Mouse (Mus musculus): ENCODE data around the gene Mrgprd. TPM values are rescaled to one million over a fixed set of nuclear protein-coding genes. Genes with fewer than 3 reads are reported as not detected.
A peak's percentile ranks its signal among the peaks of the same experiment; 100 is the strongest.

The Mrgprd gene
- total and polyA plus RNA-seq, 2 experiments from 2014 or later = not detected

GRCm38 (mm10) chr7:145310526-145310925 is 4.1 kb upstream of the Mrgprd start:
- Histone ChIP-seq H3K4me3 (ENCODE audit: low read length) (no peak overlapping the region), H3K4me1 (ENCODE audit: insufficient read depth, low read length) (peaks cover 6% of the 10 kb centered on the region; the same call in 1 of the 2 replicates), H3K9ac (replicated peaks; ENCODE audit: low read length) (no peak overlapping the region), H3K27me3 (ENCODE audit: insufficient read depth, low read length) (no peaks in the 10 kb centered on the region), H3K9me3 (ENCODE audit: low read length) (no peaks in the 10 kb centered on the region), H3K4me2 (ENCODE audit: low read depth, low read length) (no peak overlapping the region), H3K27ac (no peak overlapping the region), H3K36me3 (ENCODE audit: insufficient read depth, low read length) (no peaks in the 10 kb centered on the region)
- WGBS = 79% methylated on average over 5 of the region's 5 CpGs
- no peak for TF ChIP-seq CTCF (IDR thresholded peaks at IDR 0.05; ENCODE audit: low read depth)
- ATAC-seq (no peak), DNase-seq (ENCODE audit: low spot score) (no peak)

DNA sequence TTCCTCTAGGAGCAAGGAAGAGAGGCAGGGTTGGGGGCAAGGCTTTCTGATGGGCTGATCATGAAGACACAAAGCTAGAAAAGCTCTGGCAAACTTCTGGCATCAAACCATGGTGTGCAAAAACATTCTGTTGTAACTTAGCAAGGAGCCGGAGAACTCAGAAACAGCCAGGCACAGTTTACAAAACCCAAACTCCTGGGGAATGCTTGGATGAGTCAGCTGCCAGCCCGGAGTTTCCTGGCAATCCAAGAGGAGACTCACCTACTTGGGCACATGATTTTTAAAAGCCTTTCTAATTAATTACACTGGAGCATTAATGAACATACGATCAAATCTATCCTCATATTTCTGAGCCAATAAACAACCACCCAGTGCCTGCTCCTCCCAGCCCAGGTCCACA is 2.5 kb upstream of the Mrgprd start:
- TF ChIP-seq CTCF (IDR thresholded peaks at IDR 0.05; ENCODE audit: low read depth) = no peak
- no peak overlapping the region for H3K27ac ChIP-seq
- 70% methylated on average over 3 of the region's 3 CpGs for WGBS
- H3K4me2 ChIP-seq (ENCODE audit: low read depth, low read length) = no peak overlapping the region
- DNase-seq (ENCODE audit: low spot score) = no peak
- H3K36me3 ChIP-seq (ENCODE audit: insufficient read depth, low read length) = no peaks in the 10 kb centered on the region
- peaks cover 6% of the 10 kb centered on the region; the same call in 1 of the 2 replicates for H3K4me1 ChIP-seq (ENCODE audit: insufficient read depth, low read length)
- no peaks in the 10 kb centered on the region for H3K27me3 ChIP-seq (ENCODE audit: insufficient read depth, low read length)
- no peaks in the 10 kb centered on the region for H3K9me3 ChIP-seq (ENCODE audit: low read length)
- ATAC-seq = no peak
- no peak overlapping the region for H3K9ac ChIP-seq (replicated peaks; ENCODE audit: low read length)
- H3K4me3 ChIP-seq (ENCODE audit: low read length) = no peak overlapping the region

DNA sequence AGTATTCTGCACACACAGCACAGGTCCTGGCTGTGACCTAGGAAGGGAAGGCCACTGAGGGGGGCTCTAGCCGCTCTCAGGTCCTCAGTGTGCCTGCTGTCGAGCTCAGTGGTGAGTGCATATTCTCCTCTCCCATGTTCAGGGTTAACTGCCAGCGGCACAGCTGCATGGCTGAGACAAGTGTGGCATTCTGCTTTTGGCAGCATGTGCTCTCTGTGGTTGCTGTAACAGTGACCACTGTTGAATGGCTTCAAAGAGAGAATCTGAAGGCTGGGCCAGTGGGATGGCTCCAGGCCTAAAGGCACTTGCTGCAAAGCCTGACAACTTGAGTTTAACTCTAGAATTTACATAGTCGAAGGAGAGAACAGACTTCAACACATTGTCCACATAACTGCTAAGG is 2.9 kb downstream of the Mrgprd start:
- H3K9ac ChIP-seq (replicated peaks; ENCODE audit: low read length) = no peak overlapping the region
- no peaks in the 10 kb centered on the region for H3K36me3 ChIP-seq (ENCODE audit: insufficient read depth, low read length)
- no peak overlapping the region for H3K27ac ChIP-seq
- no peaks in the 10 kb centered on the region for H3K9me3 ChIP-seq (ENCODE audit: low read length)
- DNase-seq (ENCODE audit: low spot score) (peak; percentile 47), ATAC-seq (peak; percentile 74; the same call in 1 of the 2 replicates)
- 45% methylated on average over 4 of the region's 4 CpGs for WGBS
- H3K4me1 ChIP-seq (ENCODE audit: insufficient read depth, low read length) = no peaks in the 10 kb centered on the region
- no peak overlapping the region for H3K4me3 ChIP-seq (ENCODE audit: low read length)
- H3K4me2 ChIP-seq (ENCODE audit: low read depth, low read length) = no peak overlapping the region
- H3K27me3 ChIP-seq (ENCODE audit: insufficient read depth, low read length) = no peaks in the 10 kb centered on the region
- no peak for TF ChIP-seq CTCF (IDR thresholded peaks at IDR 0.05; ENCODE audit: low read depth)

- ATAC-seq (no peak), DNase-seq (ENCODE audit: low spot score) (no peak)
- Histone ChIP-seq H3K9ac (replicated peaks; ENCODE audit: low read length) (no peak overlapping the region), H3K27ac (no peak overlapping the region), H3K4me3 (ENCODE audit: low read length) (no peak overlapping the region), H3K4me1 (ENCODE audit: insufficient read depth, low read length) (no peaks in the 10 kb centered on the region), H3K36me3 (ENCODE audit: insufficient read depth, low read length) (no peaks in the 10 kb centered on the region), H3K4me2 (ENCODE audit: low read depth, low read length) (no peak overlapping the region), H3K9me3 (ENCODE audit: low read length) (no peaks in the 10 kb centered on the region), H3K27me3 (ENCODE audit: insufficient read depth, low read length) (no peaks in the 10 kb centered on the region)
- TF ChIP-seq CTCF (IDR thresholded peaks at IDR 0.05; ENCODE audit: low read depth) = no peak
- WGBS = 51% methylated on average over 3 of the region's 3 CpGs
Measured at GRCm38 (mm10) chr7:145319481-145319880, 4.8 kb downstream of the Mrgprd start.

DNA sequence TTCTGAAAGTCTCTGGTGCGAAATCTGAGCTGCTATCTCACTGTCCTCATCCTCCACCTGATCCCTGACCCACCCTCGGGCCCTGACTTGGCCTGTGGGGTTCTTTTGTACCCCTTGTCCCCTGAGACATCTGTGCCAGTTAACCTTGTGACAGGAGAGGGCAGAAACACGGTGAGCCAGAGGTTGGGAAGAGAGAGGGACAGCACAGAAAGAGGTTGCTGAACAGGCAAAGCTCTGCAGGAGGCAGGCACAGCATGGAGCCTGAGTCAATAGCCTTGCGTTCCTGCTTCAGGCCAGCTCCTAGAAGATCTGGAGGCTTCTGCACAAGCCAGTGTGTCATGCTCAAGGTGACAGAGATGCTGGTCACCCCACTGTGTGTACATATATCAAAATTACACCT is 9.0 kb downstream of the Mrgprd start:
- no peak for ATAC-seq
- Histone ChIP-seq H3K4me2 (ENCODE audit: low read depth, low read length) (no peak overlapping the region), H3K4me3 (ENCODE audit: low read length) (no peak overlapping the region), H3K36me3 (ENCODE audit: insufficient read depth, low read length) (no peaks in the 10 kb centered on the region), H3K9ac (replicated peaks; ENCODE audit: low read length) (no peak overlapping the region), H3K4me1 (ENCODE audit: insufficient read depth, low read length) (no peaks in the 10 kb centered on the region), H3K27me3 (ENCODE audit: insufficient read depth, low read length) (no peaks in the 10 kb centered on the region), H3K9me3 (ENCODE audit: low read length) (no peaks in the 10 kb centered on the region), H3K27ac (no peak overlapping the region)
- no peak for DNase-seq (ENCODE audit: low spot score)
- TF ChIP-seq CTCF (IDR thresholded peaks at IDR 0.05; ENCODE audit: low read depth) = no peak
- WGBS = 26% methylated on average over 4 of the region's 4 CpGs

- no peak for TF ChIP-seq CTCF (IDR thresholded peaks at IDR 0.05; ENCODE audit: low read depth)
- Histone ChIP-seq H3K36me3 (ENCODE audit: insufficient read depth, low read length) (no peaks in the 10 kb centered on the region), H3K4me3 (ENCODE audit: low read length) (no peak overlapping the region), H3K27me3 (ENCODE audit: insufficient read depth, low read length) (no peaks in the 10 kb centered on the region), H3K27ac (no peak overlapping the region), H3K4me2 (ENCODE audit: low read depth, low read length) (no peak overlapping the region), H3K9me3 (ENCODE audit: low read length) (no peaks in the 10 kb centered on the region), H3K4me1 (ENCODE audit: insufficient read depth, low read length) (no peaks in the 10 kb centered on the region), H3K9ac (replicated peaks; ENCODE audit: low read length) (no peak overlapping the region)
- WGBS = 64% methylated on average over 2 of the region's 2 CpGs
- DNase-seq (ENCODE audit: low spot score) (no peak), ATAC-seq (no peak)
Measured at GRCm38 (mm10) chr7:145325697-145326096, 11.1 kb downstream of the Mrgprd start.

DNA sequence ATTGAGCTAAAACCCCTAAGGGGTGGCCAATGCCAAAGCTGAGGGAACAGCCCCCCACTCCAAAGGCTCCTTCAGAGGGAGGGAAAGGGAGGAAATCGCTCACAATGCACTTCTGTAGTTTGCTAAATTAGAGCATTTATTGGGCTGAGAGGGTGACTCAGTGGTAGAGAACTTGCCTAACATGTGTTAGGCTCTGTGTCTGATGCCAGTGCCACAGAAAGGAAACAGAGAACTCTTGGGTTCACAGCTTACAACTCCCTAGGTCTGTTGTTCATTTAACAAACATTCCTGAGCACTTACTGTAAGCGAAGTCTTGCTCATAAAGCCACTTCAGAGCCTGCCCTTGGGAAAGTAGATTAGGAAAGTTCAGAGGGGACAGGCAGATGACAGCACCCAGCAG is 15.3 kb downstream of the Mrgprd start:
- no peaks in the 10 kb centered on the region for H3K36me3 ChIP-seq (ENCODE audit: insufficient read depth, low read length)
- DNase-seq (ENCODE audit: low spot score) (no peak), ATAC-seq (no peak)
- H3K27me3 ChIP-seq (ENCODE audit: insufficient read depth, low read length) = no peaks in the 10 kb centered on the region
- no peaks in the 10 kb centered on the region for H3K9me3 ChIP-seq (ENCODE audit: low read length)
- no peak overlapping the region for H3K27ac ChIP-seq
- H3K9ac ChIP-seq (replicated peaks; ENCODE audit: low read length) = no peak overlapping the region
- no peak for TF ChIP-seq CTCF (IDR thresholded peaks at IDR 0.05; ENCODE audit: low read depth)
- no peak overlapping the region for H3K4me2 ChIP-seq (ENCODE audit: low read depth, low read length)
- WGBS = 85% methylated on average over 2 of the region's 2 CpGs
- H3K4me1 ChIP-seq (ENCODE audit: insufficient read depth, low read length) = no peaks in the 10 kb centered on the region
- no peak overlapping the region for H3K4me3 ChIP-seq (ENCODE audit: low read length)

Measured in hindbrain, postnatal 0 days (tissue).